Mouse (Mus musculus) heart, postnatal 0 days (tissue): ENCODE data around the gene Dyrk4.

Source experiments
- CTCF ChIP-seq: IDR thresholded peaks from 2 replicates; pipeline ENCODE4 v1.5.1; 2016; ENCODE audit warnings: antibody characterized with exemption, control low read depth, low read depth
- EP300 ChIP-seq: IDR thresholded peaks from 2 replicates; pipeline ENCODE4 v1.6.1; 2016; ENCODE audit warnings: antibody characterized with exemption, low read depth

- TF ChIP-seq CTCF (peak; percentile 92), EP300 (no peak)
Observed at GRCm38 (mm10) chr6:126955734-126956133, 34.1 kb upstream of the Dyrk4 start.
